Mouse (Mus musculus) MEL (cell line): ENCODE results near the gene Zfp931. TPM values are rescaled to one million over a fixed set of nuclear protein-coding genes. Genes with fewer than 3 reads are reported as not detected.

Source experiments
- DNase-seq: peaks from one replicate; pipeline ENCODE4 v3.0.0; 2011; ENCODE audit warnings: low read depth, low spot score
- H3K27ac ChIP-seq: 2 replicates; pipeline ENCODE4 v1.5.1; 2012; ENCODE audit warnings: low read depth, mild to moderate bottlenecking, control low read depth, low read length, moderate library complexity; ENCODE audit not compliant: control insufficient read depth
- H3K27me3 ChIP-seq, 2 experiments: fragments of 150-350 bp in 1 of 2; sonication (generic) in 1 of 2; 2 replicates each; pipeline ENCODE4 v1.6.1; 2012; ENCODE audit warnings: low read length in 2 of 2, mild to moderate bottlenecking in 2 of 2, improper control_type of control experiment in 1 of 2, moderate library complexity in 1 of 2; ENCODE audit not compliant: insufficient read depth in 2 of 2, control insufficient read depth in 1 of 2
- H3K36me3 ChIP-seq, 2 experiments: 2 replicates each; pipeline ENCODE4 v1.6.1; 2012 to 2014; ENCODE audit warnings: low read length in 2 of 2, improper control_type of control experiment in 1 of 2, inconsistent platforms in 1 of 2, mild to moderate bottlenecking in 1 of 2; ENCODE audit not compliant: insufficient read depth in 2 of 2, control insufficient read depth in 1 of 2
- H3K4me1 ChIP-seq, 2 experiments: fragments of 150-350 bp in 1 of 2; sonication (generic) in 1 of 2; 2 replicates each; pipeline ENCODE4 v1.6.1; 2012; ENCODE audit warnings: low read length in 2 of 2, improper control_type of control experiment in 1 of 2, mild to moderate bottlenecking in 1 of 2; ENCODE audit not compliant: insufficient read depth in 2 of 2, control insufficient read depth in 1 of 2
- H3K4me3 ChIP-seq, 2 experiments: fragments of 150-350 bp in 1 of 2; sonication (generic) in 1 of 2; 2 replicates each; pipeline ENCODE4 v1.5.1; 2012; ENCODE audit warnings: low read depth in 2 of 2, low read length in 2 of 2, mild to moderate bottlenecking in 2 of 2, moderate library complexity in 2 of 2, control low read depth in 1 of 2, improper control_type of control experiment in 1 of 2; ENCODE audit not compliant: control insufficient read depth in 1 of 2, insufficient read depth in 1 of 2
- H3K79me2 ChIP-seq: 2 replicates; pipeline ENCODE4 v1.6.1; 2012; ENCODE audit warnings: mild to moderate bottlenecking, low read length, moderate library complexity; ENCODE audit not compliant: control insufficient read depth, poor library complexity, insufficient read depth
- H3K9ac ChIP-seq: 2 replicates; pipeline ENCODE4 v1.6.1; 2012; ENCODE audit warnings: low read depth, mild to moderate bottlenecking, control low read depth, low read length, moderate library complexity; ENCODE audit not compliant: control insufficient read depth, poor library complexity, severe bottlenecking
- H3K9me3 ChIP-seq: fragments of 150-350 bp; sonication (generic); replicated peaks from 2 replicates; pipeline ENCODE4 v1.6.1; 2012; ENCODE audit warnings: mild to moderate bottlenecking, low read length, improper control_type of control experiment, moderate library complexity; ENCODE audit not compliant: insufficient read depth
- BHLHE40 ChIP-seq: IDR thresholded peaks from 2 replicates; pipeline ENCODE4 v1.6.1; 2012; ENCODE audit warnings: low read depth, mild to moderate bottlenecking, inconsistent platforms, low read length, improper control_type of control experiment, borderline replicate concordance
- CHD1 ChIP-seq: IDR thresholded peaks from 2 replicates; pipeline ENCODE4 v1.6.1; 2012; ENCODE audit warnings: low read depth, mild to moderate bottlenecking, inconsistent platforms, low read length, improper control_type of control experiment
- CHD2 ChIP-seq: IDR thresholded peaks from 2 replicates; pipeline ENCODE4 v1.6.1; 2011; ENCODE audit warnings: low read length, improper control_type of control experiment
- CTCF ChIP-seq, 3 experiments: IDR thresholded peaks in 2 of 3; conservative IDR thresholded peaks in 1 of 3; 2 replicates each; pipeline ENCODE4 v1.5.1; 2011 to 2012; ENCODE audit warnings: low read length in 3 of 3, low read depth in 2 of 3, mild to moderate bottlenecking in 2 of 3, improper control_type of control experiment in 1 of 3, inconsistent platforms in 1 of 3, mixed read lengths in 1 of 3, moderate library complexity in 1 of 3; ENCODE audit not compliant: control insufficient read depth in 1 of 3, insufficient read depth in 1 of 3, poor library complexity in 1 of 3, severe bottlenecking in 1 of 3
- E2F4 ChIP-seq: IDR thresholded peaks from 2 replicates; pipeline ENCODE4 v1.6.1; 2011; ENCODE audit warnings: low read depth, low read length, improper control_type of control experiment, borderline replicate concordance
- GABPA ChIP-seq: IDR thresholded peaks from 2 replicates; pipeline ENCODE4 v1.6.1; 2012; ENCODE audit warnings: low read depth, mild to moderate bottlenecking, inconsistent platforms, low read length, improper control_type of control experiment, moderate library complexity
- GATA1 ChIP-seq: IDR thresholded peaks from 2 replicates; pipeline ENCODE4 v1.6.1; 2011; ENCODE audit warnings: low read depth, low read length, improper control_type of control experiment
- HCFC1 ChIP-seq: IDR thresholded peaks from 2 replicates; pipeline ENCODE4 v1.6.1; 2012; ENCODE audit warnings: low read depth, mild to moderate bottlenecking, inconsistent platforms, low read length, improper control_type of control experiment, moderate library complexity
- JUND ChIP-seq: IDR thresholded peaks from 2 replicates; pipeline ENCODE4 v1.6.1; 2011; ENCODE audit warnings: low read depth, mild to moderate bottlenecking, improper control_type of control experiment, low read length
- MAFK ChIP-seq: IDR thresholded peaks from 2 replicates; pipeline ENCODE4 v1.6.1; 2011; ENCODE audit warnings: low read depth, mild to moderate bottlenecking, low read length, improper control_type of control experiment, borderline replicate concordance
- MAZ ChIP-seq: IDR thresholded peaks from 2 replicates; pipeline ENCODE4 v1.6.1; 2012; ENCODE audit warnings: low read depth, mild to moderate bottlenecking, inconsistent platforms, low read length, improper control_type of control experiment
- MEF2A ChIP-seq: IDR thresholded peaks from 2 replicates; pipeline ENCODE4 v1.6.1; 2014; ENCODE audit warnings: low read depth, mild to moderate bottlenecking, inconsistent platforms, low read length, improper control_type of control experiment; ENCODE audit not compliant: poor library complexity, insufficient replicate concordance, severe bottlenecking; ENCODE audit errors: extremely low read depth
- MXI1 ChIP-seq: IDR thresholded peaks from 2 replicates; pipeline ENCODE4 v1.6.1; 2011; ENCODE audit warnings: mild to moderate bottlenecking, low read depth, low read length, improper control_type of control experiment
- MYB ChIP-seq: IDR thresholded peaks from 2 replicates; pipeline ENCODE4 v1.6.1; 2011; ENCODE audit warnings: mild to moderate bottlenecking, low read depth, low read length, improper control_type of control experiment
- POLR2A ChIP-seq, 2 experiments: IDR thresholded peaks; 2 replicates each; pipeline ENCODE4 v1.6.1; 2011 to 2012; ENCODE audit warnings: low read length in 2 of 2, mild to moderate bottlenecking in 2 of 2, control low read depth in 1 of 2, improper control_type of control experiment in 1 of 2, low read depth in 1 of 2, moderate library complexity in 1 of 2; ENCODE audit not compliant: control insufficient read depth in 1 of 2, insufficient read depth in 1 of 2, poor library complexity in 1 of 2
- SIN3A ChIP-seq: IDR thresholded peaks from 2 replicates; pipeline ENCODE4 v1.6.1; 2012; ENCODE audit warnings: low read length, improper control_type of control experiment, inconsistent platforms
- TAL1 ChIP-seq: IDR thresholded peaks from 2 replicates; pipeline ENCODE4 v1.6.1; 2012; ENCODE audit warnings: mild to moderate bottlenecking, inconsistent platforms, low read length, moderate library complexity, mixed read lengths
- USF2 ChIP-seq, 2 experiments: IDR thresholded peaks; 2 replicates each; pipeline ENCODE4 v1.6.1; 2011 to 2012; ENCODE audit warnings: improper control_type of control experiment in 2 of 2, low read length in 2 of 2, borderline replicate concordance in 1 of 2, inconsistent platforms in 1 of 2, low read depth in 1 of 2, mild to moderate bottlenecking in 1 of 2; ENCODE audit not compliant: insufficient read depth in 1 of 2
- ZMIZ1 ChIP-seq: IDR thresholded peaks from 2 replicates; pipeline ENCODE4 v1.6.1; 2012; ENCODE audit warnings: low read depth, mild to moderate bottlenecking, inconsistent platforms, low read length, improper control_type of control experiment, moderate library complexity
- polyA plus RNA-seq, 2 experiments: library from polyadenylated mRNA; stranded (reverse) in 1 of 2; unstranded in 1 of 2; fragments of >175 nt in 1 of 2; fragments of >200 nt in 1 of 2; gene quantifications; 2 replicates each; pipeline versions ENCODE4 v1.2.1 to v1.2.4; 2012; ENCODE audit warnings: low replicate concordance in 2 of 2, low read depth in 1 of 2; ENCODE audit not compliant: insufficient read length in 2 of 2, insufficient read depth in 1 of 2, missing spikeins in 1 of 2
- total RNA-seq: library from RNA; depleted of rRNA; stranded (reverse); fragments of 300-350 nt; gene quantifications from 2 replicates; pipeline ENCODE4 v1.2.3, GENCODE M21; 2012

Zfp931 gene
- total and polyA plus RNA-seq, 3 experiments, result 0.15 TPM; not detected in 2

DNA sequence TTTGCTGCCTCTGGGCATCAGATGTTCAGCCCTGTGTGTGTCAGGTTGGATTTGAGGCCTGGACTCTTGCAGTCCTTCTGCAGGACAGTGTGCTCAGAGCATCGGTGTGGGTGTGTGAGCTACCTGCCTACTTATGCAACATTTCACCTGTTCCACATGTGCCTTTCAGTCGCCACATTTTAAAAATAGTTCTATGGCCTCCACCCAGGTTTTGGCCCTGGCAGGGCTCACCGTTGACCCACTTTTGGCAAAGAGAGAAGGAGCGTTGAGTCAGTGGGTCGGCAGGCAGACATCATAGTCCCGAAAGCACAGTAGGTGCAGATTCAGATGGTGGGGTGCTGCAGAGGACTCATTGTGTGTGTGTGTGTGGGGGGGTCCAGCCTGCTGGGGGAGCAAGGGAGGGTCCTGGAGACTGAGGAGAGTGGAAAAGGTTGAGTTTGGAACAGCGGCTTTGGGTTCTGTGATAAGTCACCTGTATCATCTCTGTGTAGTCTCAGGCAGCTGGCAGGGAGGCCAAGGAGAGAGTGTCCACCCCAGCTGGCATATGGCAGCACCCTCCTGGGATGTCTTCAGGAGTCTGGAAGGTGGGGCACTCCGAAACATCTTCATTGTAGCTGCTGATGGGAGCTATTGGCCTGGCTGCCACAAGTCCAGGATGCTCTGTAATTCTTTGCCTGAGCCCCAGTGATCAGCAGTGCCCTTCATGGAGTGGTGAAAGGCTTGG, 42.5 kb upstream of the Zfp931 start:
- no peak overlapping the region for H3K27ac ChIP-seq
- no peak overlapping the region for H3K9ac ChIP-seq
- no peaks in the 10 kb centered on the region for H3K4me1 ChIP-seq
- no peak for DNase-seq
- no peak overlapping the region for H3K4me3 ChIP-seq
- H3K9me3 ChIP-seq, result no peaks in the 10 kb centered on the region
- H3K27me3 ChIP-seq, result no peaks in the 10 kb centered on the region
- no peaks in the 10 kb centered on the region for H3K79me2 ChIP-seq
- no peak for TF ChIP-seq MXI1
- no peak for TF ChIP-seq MAZ
- TF ChIP-seq MEF2A, result no peak
- TF ChIP-seq CTCF (IDR thresholded peaks at IDR 0.05 in 2 of 3, conservative IDR thresholded peaks at IDR 0.05 in 1 of 3; ENCODE audit: control insufficient read depth in 1 of 3, insufficient read depth in 1 of 3, low read depth in 2 of 3, low read length in 3 of 3, poor library complexity in 1 of 3, severe bottlenecking in 1 of 3), result no peak
- no peak for TF ChIP-seq JUND
- TF ChIP-seq GABPA, result no peak
- no peaks in the 10 kb centered on the region for H3K36me3 ChIP-seq

DNA sequence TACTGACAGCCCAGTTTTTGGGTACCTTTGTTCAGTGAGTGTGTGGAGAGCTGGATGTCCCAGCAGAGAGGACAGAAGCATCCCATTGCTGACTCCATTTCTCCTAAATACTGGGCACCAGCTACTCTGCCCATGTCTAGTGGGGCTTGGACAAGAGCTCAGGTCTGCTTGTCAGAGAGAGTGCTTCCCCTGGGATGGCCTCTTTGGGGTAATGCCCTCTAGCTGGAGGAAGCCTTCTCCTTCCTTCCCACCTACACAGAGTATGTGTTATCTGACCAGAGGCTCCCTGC, 42.0 kb upstream of the Zfp931 start:
- DNase-seq, result no peak
- H3K27me3 ChIP-seq, result no peaks in the 10 kb centered on the region

GRCm38 (mm10) chr2:178119561-178120355, 41.5 kb upstream of the Zfp931 start:
- Histone ChIP-seq H3K36me3 (no peaks in the 10 kb centered on the region), H3K4me3 (no peak overlapping the region), H3K9me3 (no peaks in the 10 kb centered on the region), H3K9ac (no peak overlapping the region), H3K27ac (no peak overlapping the region), H3K4me1 (no peaks in the 10 kb centered on the region), H3K27me3 (no peaks in the 10 kb centered on the region), H3K79me2 (no peaks in the 10 kb centered on the region)
- TF ChIP-seq MEF2A, result no peak
- TF ChIP-seq MYB, result no peak
- no peak for TF ChIP-seq USF2 (IDR thresholded peaks at IDR 0.05; ENCODE audit: borderline replicate concordance in 1 of 2, insufficient read depth in 1 of 2, low read depth in 1 of 2, low read length in 2 of 2)
- TF ChIP-seq MAZ, result no peak
- no peak for TF ChIP-seq POLR2A (IDR thresholded peaks at IDR 0.05; ENCODE audit: control insufficient read depth in 1 of 2, insufficient read depth in 1 of 2, low read depth in 1 of 2, low read length in 2 of 2, poor library complexity in 1 of 2)
- TF ChIP-seq SIN3A, result no peak
- DNase-seq, result no peak

More for the DNA sequence above, 42.0 kb upstream of the Zfp931 start:
- Histone ChIP-seq H3K4me3 (no peak overlapping the region), H3K9ac (no peak overlapping the region), H3K79me2 (no peaks in the 10 kb centered on the region), H3K27ac (no peak overlapping the region), H3K9me3 (no peaks in the 10 kb centered on the region), H3K36me3 (no peaks in the 10 kb centered on the region), H3K4me1 (no peaks in the 10 kb centered on the region)
- no peak for TF ChIP-seq MAFK
- no peak for TF ChIP-seq CHD1
- TF ChIP-seq USF2 (IDR thresholded peaks at IDR 0.05; ENCODE audit: borderline replicate concordance in 1 of 2, insufficient read depth in 1 of 2, low read depth in 1 of 2, low read length in 2 of 2), result no peak
- no peak for TF ChIP-seq HCFC1
- TF ChIP-seq GATA1, result no peak
- no peak for TF ChIP-seq TAL1
- no peak for TF ChIP-seq E2F4
- TF ChIP-seq CHD2, result no peak
- no peak for TF ChIP-seq ZMIZ1
- TF ChIP-seq BHLHE40, result no peak
